Mouse (Mus musculus) embryonic facial prominence, embryonic 10.5 days (tissue): ENCODE data around the gene Jup. TPM values are rescaled to one million over a fixed set of nuclear protein-coding genes. Genes with fewer than 3 reads are reported as not detected.

Experiments
- microRNA-seq: library from miRNA; unstranded; fragments of <30 nt; microRNA quantifications from one replicate; pipeline ENCODE4, GENCODE M21; 2017
- polyA plus RNA-seq: library from polyadenylated mRNA; unstranded; fragments of >200 nt; fragmentation: Nextera tagmentation; extraction: Ambion mirVana; gene quantifications from 2 replicates; pipeline ENCODE4 v1.2.1, GENCODE M21; 2016

Gene Jup
- polyA plus RNA-seq, 1 experiment from 2014 or later = 52.6 TPM

Small RNA genes within 50 kb of the gene (microRNA-seq; reads per million reads assigned to microRNA genes)
- not detected for gene Gm27374

Other genes with a start within 250 kb of the Jup start
- 16.1 and 18.2 TPM in 2 replicates for gene Krt19, start 249.1 kb downstream of the Jup start, polyA plus RNA-seq
- gene Krt9, start 204.5 kb downstream of the Jup start, polyA plus RNA-seq = not detected in 2 replicates
- 12.0 and 16.1 TPM in 2 replicates for gene Krt14, start 190.2 kb downstream of the Jup start, polyA plus RNA-seq
- gene Krt16, start 148.9 kb downstream of the Jup start, polyA plus RNA-seq = not detected in 2 replicates
- 0.28 and 0.67 TPM in 2 replicates for gene Krt17, start 136.7 kb downstream of the Jup start, polyA plus RNA-seq
- not detected in 2 replicates for gene Krt42, start 127.9 kb downstream of the Jup start, polyA plus RNA-seq
- gene Eif1, start 77.9 kb downstream of the Jup start, polyA plus RNA-seq = 1,675 and 1,681 TPM in 2 replicates
- gene Gast, start 63.4 kb downstream of the Jup start, polyA plus RNA-seq = 0.37 TPM in 1 of 2 replicates, not detected in the other
- gene Hap1, start 41.6 kb downstream of the Jup start, polyA plus RNA-seq = 14.0 and 14.2 TPM in 2 replicates
- gene P3h4, start 17.1 kb upstream of the Jup start, polyA plus RNA-seq = 34.1 and 34.9 TPM in 2 replicates
- 61.4 and 67.0 TPM in 2 replicates for gene Fkbp10, start 17.9 kb upstream of the Jup start, polyA plus RNA-seq
- gene Nt5c3b, start 44.0 kb upstream of the Jup start, polyA plus RNA-seq = 150 and 156 TPM in 2 replicates
- gene Klhl10, start 44.2 kb upstream of the Jup start, polyA plus RNA-seq = 0.75 and 0.98 TPM in 2 replicates
- 7.4 and 8.5 TPM in 2 replicates for gene Klhl11, start 75.0 kb upstream of the Jup start, polyA plus RNA-seq
- 291 and 321 TPM in 2 replicates for gene Acly, start 130.2 kb upstream of the Jup start, polyA plus RNA-seq
- 1.4 and 1.7 TPM in 2 replicates for gene Ttc25, start 147.8 kb upstream of the Jup start, polyA plus RNA-seq
- 21.3 and 25.1 TPM in 2 replicates for gene Cnp, start 177.1 kb upstream of the Jup start, polyA plus RNA-seq
- gene Nkiras2, start 221.5 kb upstream of the Jup start, polyA plus RNA-seq = 77.2 and 81.4 TPM in 2 replicates
- 272 and 279 TPM in 2 replicates for gene Dnajc7, start 222.4 kb upstream of the Jup start, polyA plus RNA-seq